Mouse (Mus musculus): ENCODE measurements around the gene Zfp280d.

The Zfp280d gene

GRCm38 (mm10) chr9:72274677-72275076 lies at the start of gene Zfp280d:
Gene Zfp280d (plus strand): TSS chr9:72274860.
- 1% methylated on average over 39 of the region's 57 CpGs for WGBS

- WGBS, result 78% methylated on average over 6 of the region's 6 CpGs
Observed at GRCm38 (mm10) chr9:72226536-72226935, 48.1 kb upstream of the Zfp280d start.

GRCm38 (mm10) chr9:72252656-72253055 lies 22.0 kb upstream of the Zfp280d start:
- 77% methylated on average over 1 of the region's 1 CpGs for WGBS

- WGBS, result 69% methylated on average over 1 of the region's 1 CpGs
Observed at GRCm38 (mm10) chr9:72255227-72255626, 19.4 kb upstream of the Zfp280d start.

GRCm38 (mm10) chr9:72256646-72257045 lies 18.0 kb upstream of the Zfp280d start:
- whole genome bisulfite sequencing, result 73% methylated on average over 3 of the region's 3 CpGs

GRCm38 (mm10) chr9:72260337-72260736 lies 14.3 kb upstream of the Zfp280d start:
- WGBS, result 23% methylated on average over 7 of the region's 7 CpGs

GRCm38 (mm10) chr9:72264859-72265258 lies 9.8 kb upstream of the Zfp280d start:
- 80% methylated on average over 3 of the region's 3 CpGs for WGBS

- WGBS, result 78% methylated on average over 1 of the region's 1 CpGs
Observed at GRCm38 (mm10) chr9:72270146-72270545, 4.5 kb upstream of the Zfp280d start.

- WGBS, result 77% methylated on average over 7 of the region's 7 CpGs
Observed at GRCm38 (mm10) chr9:72273646-72274410, 832 bp upstream of the Zfp280d start.

- WGBS, result under 1% methylated on average over 70 of the region's 70 CpGs
Observed at GRCm38 (mm10) chr9:72275101-72275978, 680 bp downstream of the Zfp280d start.

GRCm38 (mm10) chr9:72275979-72276500 lies 1.4 kb downstream of the Zfp280d start:
- WGBS, result 28% methylated on average over 8 of the region's 8 CpGs

GRCm38 (mm10) chr9:72279943-72280342 lies 5.3 kb downstream of the Zfp280d start:
- WGBS, result 90% methylated on average over 4 of the region's 4 CpGs

GRCm38 (mm10) chr9:72287696-72288095 lies 13.0 kb downstream of the Zfp280d start:
- WGBS, result 89% methylated on average over 2 of the region's 2 CpGs

- 82% methylated on average over 2 of the region's 2 CpGs for WGBS
Observed at GRCm38 (mm10) chr9:72288210-72288609, 13.6 kb downstream of the Zfp280d start.

- WGBS, result 97% methylated on average over 1 of the region's 1 CpGs
Observed at GRCm38 (mm10) chr9:72289094-72289493, 14.4 kb downstream of the Zfp280d start.

GRCm38 (mm10) chr9:72309765-72310164 lies 35.1 kb downstream of the Zfp280d start:
- 54% methylated on average over 2 of the region's 2 CpGs for WGBS

GRCm38 (mm10) chr9:72333221-72333620 lies 58.6 kb downstream of the Zfp280d start:
- WGBS, result 97% methylated on average over 2 of the region's 2 CpGs

GRCm38 (mm10) chr9:72336069-72336468 lies 61.4 kb downstream of the Zfp280d start:
- 78% methylated on average over 2 of the region's 2 CpGs for WGBS

- WGBS, result 91% methylated on average over 2 of the region's 2 CpGs
Observed at GRCm38 (mm10) chr9:72339119-72339518, 64.5 kb downstream of the Zfp280d start.

GRCm38 (mm10) chr9:72372359-72372758 lies 97.7 kb downstream of the Zfp280d start:
- 93% methylated on average over 2 of the region's 2 CpGs for WGBS

GRCm38 (mm10) chr9:72374074-72374473 lies 99.4 kb downstream of the Zfp280d start:
- WGBS, result 89% methylated on average over 3 of the region's 3 CpGs

- WGBS, result 73% methylated on average over 4 of the region's 4 CpGs
Observed at GRCm38 (mm10) chr9:72374996-72375395, 100.3 kb downstream of the Zfp280d start.

Data from cerebral cortex, adult 2 months (tissue).